Mouse (Mus musculus) midbrain, postnatal 0 days (tissue): ENCODE results near the gene Amh. TPM values are rescaled to one million over a fixed set of nuclear protein-coding genes. Genes with fewer than 3 reads are reported as not detected.

Experiments used
- ATAC-seq: fragments of 200-750 bp; cut with Nextera tagmentation; 2 replicates; pipeline ENCODE4 v1.8.0; 2017; ENCODE audit warnings: moderate number of reproducible peaks, mild to moderate bottlenecking, moderate TSS enrichment, moderate library complexity; ENCODE audit not compliant: low FRiP score
- DNase-seq: peaks from one replicate; pipeline ENCODE4 v3.0.0-alpha.2; 2015; ENCODE audit warnings: low spot score
- H3K27ac ChIP-seq: fragments of 300-500 bp; sonication (generic); 2 replicates; pipeline ENCODE4 v1.5.1; 2014; ENCODE audit warnings: low read depth, mild to moderate bottlenecking, low read length, mixed read lengths
- H3K27me3 ChIP-seq: fragments of 300-500 bp; sonication (generic); 2 replicates; pipeline ENCODE4 v1.6.1; 2014; ENCODE audit warnings: low read length, control low read depth, mixed read lengths; ENCODE audit not compliant: insufficient read depth
- H3K36me3 ChIP-seq: fragments of 300-500 bp; sonication (generic); 2 replicates; pipeline ENCODE4 v1.6.1; 2014; ENCODE audit warnings: low read length, control low read depth, mixed read lengths; ENCODE audit not compliant: insufficient read depth
- H3K4me1 ChIP-seq: fragments of 300-500 bp; sonication (generic); 2 replicates; pipeline ENCODE4 v1.6.1; 2014; ENCODE audit warnings: mild to moderate bottlenecking, control low read depth, antibody characterized with exemption, low read length, mixed read lengths; ENCODE audit not compliant: insufficient read depth
- H3K4me2 ChIP-seq: fragments of 300-500 bp; sonication (generic); 2 replicates; pipeline ENCODE4 v1.6.1; 2014; ENCODE audit warnings: low read depth, mild to moderate bottlenecking, low read length, mixed read lengths; ENCODE audit not compliant: poor library complexity, severe bottlenecking
- H3K4me3 ChIP-seq: fragments of 300-500 bp; sonication (generic); 2 replicates; pipeline ENCODE4 v1.5.1; 2014; ENCODE audit warnings: low read depth, mild to moderate bottlenecking, low read length, moderate library complexity
- H3K9ac ChIP-seq: fragments of 300-500 bp; sonication (generic); replicated peaks from 2 replicates; pipeline ENCODE4 v1.6.1; 2014; ENCODE audit warnings: mild to moderate bottlenecking, low read length, moderate library complexity, mixed read lengths; ENCODE audit not compliant: poor library complexity, severe bottlenecking
- H3K9me3 ChIP-seq: fragments of 300-500 bp; sonication (generic); 2 replicates; pipeline ENCODE4 v1.6.1; 2016; ENCODE audit warnings: low read length, control low read depth
- CTCF ChIP-seq: IDR thresholded peaks from 2 replicates; pipeline ENCODE4 v1.5.1; 2016; ENCODE audit warnings: antibody characterized with exemption, mild to moderate bottlenecking
- WGBS: fragments of 180-500 bp; shearing (Covaris S2); extraction: QIAGEN DNeasy Blood & Tissue Kit; methylation state at CpG from one replicate; pipeline ENCODE4 v1.1.7; 2014; 5-methylcytosine and 5-hydroxymethylcytosine counted together
- polyA plus RNA-seq: library from polyadenylated mRNA; unstranded; fragments of >200 nt; fragmentation: Nextera tagmentation; extraction: Ambion mirVana; gene quantifications from 2 replicates; pipeline ENCODE4 v1.2.1, GENCODE M21; 2015
- total RNA-seq: library from RNA; depleted of rRNA; stranded (reverse); fragments of >200 nt; gene quantifications from 2 replicates; pipeline ENCODE4 v1.2.3, GENCODE M21; 2014

Amh gene
- total and polyA plus RNA-seq, 2 experiments from 2014 or later: 0.82 TPM; not detected in 1

DNA sequence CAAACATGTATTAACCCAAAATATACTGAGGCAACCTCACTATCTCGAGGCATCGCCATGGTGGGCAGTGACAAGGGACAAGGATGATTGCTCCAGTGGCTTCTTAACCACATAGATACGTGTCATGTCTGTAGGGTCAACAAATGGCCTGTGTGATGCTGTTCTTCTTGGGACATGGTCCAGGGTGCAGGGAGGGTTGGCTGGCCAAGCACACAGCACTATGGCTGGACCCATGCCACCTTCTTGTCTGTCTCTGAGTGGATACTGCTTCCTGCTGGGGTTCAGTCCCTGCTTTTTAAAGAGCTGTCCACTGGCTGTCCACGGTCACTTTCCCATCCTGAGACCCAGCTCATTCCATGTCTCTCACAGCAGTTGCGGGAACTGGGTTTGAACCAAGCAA lies 27.9 kb upstream of the Amh start:
- no peaks in the 10 kb centered on the region for H3K4me1 ChIP-seq
- H3K36me3 ChIP-seq: peaks cover 83% of the 10 kb centered on the region
- 97% methylated on average over 5 of the region's 5 CpGs for WGBS
- H3K27ac ChIP-seq: no peak overlapping the region
- DNase-seq: no peak
- TF ChIP-seq CTCF: no peak
- no peak overlapping the region for H3K9ac ChIP-seq
- H3K9me3 ChIP-seq: no peaks in the 10 kb centered on the region
- ATAC-seq: no peak
- no peaks in the 10 kb centered on the region for H3K27me3 ChIP-seq
- no peak overlapping the region for H3K4me2 ChIP-seq
- H3K4me3 ChIP-seq: no peak overlapping the region

DNA sequence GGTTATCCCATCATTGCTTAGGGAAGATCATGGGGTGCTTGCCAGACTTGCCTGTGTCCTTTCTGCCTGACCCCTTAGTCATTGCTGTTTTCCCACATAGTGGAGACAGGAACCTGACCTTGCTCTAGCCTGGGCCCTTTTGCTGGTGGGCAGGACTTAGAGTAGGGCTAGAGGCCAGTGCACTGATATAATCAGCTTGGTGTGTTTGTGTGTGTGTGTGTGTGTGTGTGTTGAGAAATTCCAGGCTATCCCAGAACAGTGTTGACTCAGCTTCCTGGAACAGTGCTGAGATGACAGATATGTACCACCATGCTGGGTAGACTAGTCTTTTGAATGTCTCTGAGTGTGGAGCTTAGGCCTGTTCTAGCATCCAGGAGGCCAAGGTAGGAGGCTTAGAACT lies 25.5 kb upstream of the Amh start:
- ATAC-seq (no peak), DNase-seq (no peak)
- H3K27ac ChIP-seq: no peak overlapping the region
- H3K36me3 ChIP-seq: peaks cover 83% of the 10 kb centered on the region
- H3K9ac ChIP-seq: no peak overlapping the region
- H3K4me3 ChIP-seq: no peak overlapping the region
- TF ChIP-seq CTCF: no peak
- no peaks in the 10 kb centered on the region for H3K9me3 ChIP-seq
- no peaks in the 10 kb centered on the region for H3K27me3 ChIP-seq
- H3K4me1 ChIP-seq: no peaks in the 10 kb centered on the region
- H3K4me2 ChIP-seq: no peak overlapping the region

DNA sequence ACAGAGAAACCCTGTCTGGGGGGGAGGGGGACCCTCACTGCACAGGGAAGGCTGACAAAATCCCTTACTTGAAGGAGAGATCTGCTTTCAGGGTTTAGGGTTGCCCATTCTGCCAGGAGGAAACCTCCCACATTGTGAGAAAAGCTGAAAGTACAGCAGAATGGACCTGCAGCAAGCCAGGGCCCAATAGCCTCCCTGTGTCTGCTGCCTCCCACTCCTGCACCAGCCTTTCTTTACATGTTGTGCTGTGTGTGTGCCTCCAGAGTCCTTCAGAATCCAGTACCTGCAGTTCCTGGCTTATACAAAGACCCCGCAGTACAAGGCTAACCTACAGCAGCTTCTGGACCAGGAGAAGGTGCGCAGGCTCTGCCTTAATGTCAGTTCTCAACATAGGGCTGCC lies 20.7 kb upstream of the Amh start:
- ATAC-seq: no peak
- H3K4me2 ChIP-seq: no peak overlapping the region
- 100% methylated on average over 2 of the region's 2 CpGs for WGBS

DNA sequence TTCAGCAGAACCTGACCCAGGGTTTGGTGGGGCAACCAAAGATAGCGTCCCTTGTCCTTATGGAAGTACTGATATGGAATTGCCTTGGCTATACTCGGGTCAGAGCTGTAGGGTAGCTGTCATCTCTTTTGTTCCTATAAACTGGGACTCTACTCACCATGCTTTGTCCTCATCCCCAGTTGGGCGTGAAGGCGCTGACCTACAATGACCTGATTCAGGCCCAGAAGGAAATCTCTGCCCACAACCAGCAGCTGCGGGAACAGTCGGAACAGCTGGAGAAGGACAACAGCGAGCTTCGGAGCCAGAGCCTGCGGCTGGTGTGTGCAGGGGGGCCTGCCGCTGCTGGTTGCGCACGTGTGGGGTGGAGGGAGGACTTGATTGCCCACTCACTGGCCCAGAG lies 20.2 kb upstream of the Amh start:
- no peak overlapping the region for H3K4me2 ChIP-seq
- no peaks in the 10 kb centered on the region for H3K9me3 ChIP-seq
- TF ChIP-seq CTCF: no peak
- no peak for ATAC-seq
- H3K27ac ChIP-seq: no peak overlapping the region
- DNase-seq: no peak
- H3K4me3 ChIP-seq: no peak overlapping the region
- WGBS: 74% methylated on average over 12 of the region's 12 CpGs
- H3K4me1 ChIP-seq: no peaks in the 10 kb centered on the region
- H3K36me3 ChIP-seq: peaks cover 94% of the 10 kb centered on the region
- H3K27me3 ChIP-seq: no peaks in the 10 kb centered on the region
- H3K9ac ChIP-seq: no peak overlapping the region

More for the DNA sequence above, 20.7 kb upstream of the Amh start:
- H3K27me3 ChIP-seq: no peaks in the 10 kb centered on the region
- no peaks in the 10 kb centered on the region for H3K4me1 ChIP-seq
- no peak for TF ChIP-seq CTCF
- no peak overlapping the region for H3K27ac ChIP-seq
- H3K36me3 ChIP-seq: peaks cover 95% of the 10 kb centered on the region
- H3K9me3 ChIP-seq: no peaks in the 10 kb centered on the region
- no peak overlapping the region for H3K4me3 ChIP-seq
- DNase-seq: no peak
- H3K9ac ChIP-seq: no peak overlapping the region

DNA sequence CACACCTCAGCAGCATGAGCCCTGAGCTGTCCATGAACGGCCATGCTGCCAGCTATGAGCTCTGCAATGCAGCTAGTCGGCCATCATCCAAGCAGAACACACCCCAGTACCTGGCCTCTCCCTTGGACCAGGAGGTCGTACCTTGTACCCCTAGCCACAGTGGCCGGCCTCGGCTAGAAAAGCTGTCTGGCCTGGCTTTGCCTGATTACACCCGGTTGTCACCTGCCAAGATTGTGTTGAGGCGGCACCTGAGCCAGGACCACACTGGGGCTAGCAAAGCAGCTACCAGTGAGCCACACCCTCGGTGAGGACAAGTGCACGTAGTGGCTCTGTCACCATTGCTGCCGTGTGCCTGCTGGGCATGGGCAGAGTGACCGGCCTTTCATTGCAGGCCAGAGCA lies 19.1 kb upstream of the Amh start:
- H3K9me3 ChIP-seq: no peaks in the 10 kb centered on the region
- 97% methylated on average over 11 of the region's 11 CpGs for WGBS
- no peak for DNase-seq

DNA sequence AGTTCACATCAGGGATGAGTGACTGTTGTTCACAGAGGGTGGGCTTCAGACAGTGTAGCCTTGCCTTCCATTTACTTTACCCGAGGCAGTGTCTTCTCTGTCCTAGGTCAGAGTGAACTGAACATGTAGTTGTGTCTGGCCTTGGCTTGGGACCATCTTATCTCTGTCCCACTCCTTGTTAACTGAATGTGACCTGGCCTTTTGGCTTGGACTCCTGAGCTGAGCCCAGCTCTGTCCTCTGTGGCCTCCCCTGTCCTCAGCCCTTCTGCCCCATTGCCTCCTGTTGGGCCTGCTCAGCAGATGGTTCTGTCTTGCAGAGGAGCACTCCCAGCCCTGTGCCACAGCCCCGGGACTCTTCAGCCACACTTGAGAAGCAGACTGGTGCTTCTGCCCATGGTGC lies 17.5 kb upstream of the Amh start:
- DNase-seq (no peak), ATAC-seq (no peak)
- Histone ChIP-seq H3K27ac (no peak overlapping the region), H3K9me3 (no peaks in the 10 kb centered on the region), H3K27me3 (no peaks in the 10 kb centered on the region), H3K4me3 (no peak overlapping the region), H3K9ac (no peak overlapping the region), H3K4me2 (no peak overlapping the region), H3K4me1 (no peaks in the 10 kb centered on the region), H3K36me3 (peaks cover 95% of the 10 kb centered on the region)
- WGBS: 79% methylated on average over 2 of the region's 2 CpGs
- TF ChIP-seq CTCF: no peak

More for the DNA sequence above, 19.1 kb upstream of the Amh start:
- Histone ChIP-seq H3K27me3 (no peaks in the 10 kb centered on the region), H3K4me2 (no peak overlapping the region), H3K9ac (no peak overlapping the region), H3K36me3 (peaks cover 94% of the 10 kb centered on the region), H3K27ac (no peak overlapping the region), H3K4me1 (no peaks in the 10 kb centered on the region), H3K4me3 (no peak overlapping the region)
- no peak for ATAC-seq
- TF ChIP-seq CTCF: no peak
